Mouse (Mus musculus): ENCODE measurements around the gene Ascc1. TPM values are rescaled to one million over a fixed set of nuclear protein-coding genes. Genes with fewer than 3 reads are reported as not detected.

Ascc1 gene
- polyA plus RNA-seq, 1 experiment from 2014 or later = 14.7 TPM

GRCm38 (mm10) chr10:59969821-59970449, 32.7 kb upstream of the Ascc1 start:
- no peaks in the 10 kb centered on the region for H3K9me3 ChIP-seq (ENCODE audit: low read length)
- H3K4me1 ChIP-seq (ENCODE audit: insufficient read depth) = peaks cover 52% of the 10 kb centered on the region
- H3K27ac ChIP-seq (ENCODE audit: low read depth) = peak overlapping the region; percentile 89
- no peaks in the 10 kb centered on the region for H3K36me3 ChIP-seq (replicated peaks; ENCODE audit: insufficient read depth, low read length)
- ATAC-seq (peak; percentile 81), DNase-seq (peak; percentile 78)
- peak; percentile 95 for TF ChIP-seq EP300 (IDR thresholded peaks at IDR 0.05; ENCODE audit: low read depth)
- TF ChIP-seq CTCF (IDR thresholded peaks at IDR 0.05; ENCODE audit: low read depth) = no peak
- H3K4me3 ChIP-seq (ENCODE audit: low read depth, low read length) = peak overlapping the region; percentile 42
- peak overlapping the region; percentile 64 for H3K9ac ChIP-seq (replicated peaks)
- 2% methylated on average over 25 of the region's 25 CpGs for WGBS (ENCODE audit: insufficient replicate concordance)
- H3K27me3 ChIP-seq (ENCODE audit: insufficient read depth, low read length) = no peaks in the 10 kb centered on the region
- peak overlapping the region; percentile 59 for H3K4me2 ChIP-seq (ENCODE audit: low read depth, low read length)

GRCm38 (mm10) chr10:59970450-59971062, 32.0 kb upstream of the Ascc1 start:
- Histone ChIP-seq H3K4me1 (ENCODE audit: insufficient read depth) (peaks cover 55% of the 10 kb centered on the region), H3K27ac (ENCODE audit: low read depth) (peak overlapping the region; percentile 89), H3K36me3 (replicated peaks; ENCODE audit: insufficient read depth, low read length) (no peaks in the 10 kb centered on the region), H3K4me2 (ENCODE audit: low read depth, low read length) (peak overlapping the region; percentile 59), H3K27me3 (ENCODE audit: insufficient read depth, low read length) (no peaks in the 10 kb centered on the region), H3K9ac (replicated peaks) (peak overlapping the region; percentile 64), H3K4me3 (ENCODE audit: low read depth, low read length) (peak overlapping the region; percentile 42), H3K9me3 (ENCODE audit: low read length) (no peaks in the 10 kb centered on the region)
- ATAC-seq = no peak
- peak; percentile 15 for DNase-seq
- WGBS (ENCODE audit: insufficient replicate concordance) = 27% methylated on average over 6 of the region's 6 CpGs
- no peak for TF ChIP-seq EP300 (IDR thresholded peaks at IDR 0.05; ENCODE audit: low read depth)

- no peak overlapping the region for H3K4me3 ChIP-seq (ENCODE audit: low read depth, low read length)
- no peaks in the 10 kb centered on the region for H3K36me3 ChIP-seq (replicated peaks; ENCODE audit: insufficient read depth, low read length)
- no peak overlapping the region for H3K4me2 ChIP-seq (ENCODE audit: low read depth, low read length)
- ATAC-seq (no peak), DNase-seq (peak; percentile 10)
- H3K9ac ChIP-seq (replicated peaks) = no peak overlapping the region
- WGBS (ENCODE audit: insufficient replicate concordance) = 87% methylated on average over 8 of the region's 8 CpGs
- H3K27me3 ChIP-seq (ENCODE audit: insufficient read depth, low read length) = no peaks in the 10 kb centered on the region
- peaks cover 55% of the 10 kb centered on the region for H3K4me1 ChIP-seq (ENCODE audit: insufficient read depth)
- TF ChIP-seq CTCF (IDR thresholded peaks at IDR 0.05; ENCODE audit: low read depth) = no peak
- TF ChIP-seq EP300 (IDR thresholded peaks at IDR 0.05; ENCODE audit: low read depth) = no peak
- H3K27ac ChIP-seq (ENCODE audit: low read depth) = no peak overlapping the region
- no peaks in the 10 kb centered on the region for H3K9me3 ChIP-seq (ENCODE audit: low read length)
Observed at GRCm38 (mm10) chr10:59971813-59972212, 30.8 kb upstream of the Ascc1 start.

GRCm38 (mm10) chr10:59972534-59972933, 30.1 kb upstream of the Ascc1 start:
- 79% methylated on average over 2 of the region's 2 CpGs for WGBS (ENCODE audit: insufficient replicate concordance)
- DNase-seq = peak; percentile 57
- no peaks in the 10 kb centered on the region for H3K9me3 ChIP-seq (ENCODE audit: low read length)
- ATAC-seq = no peak
- no peaks in the 10 kb centered on the region for H3K36me3 ChIP-seq (replicated peaks; ENCODE audit: insufficient read depth, low read length)
- no peaks in the 10 kb centered on the region for H3K27me3 ChIP-seq (ENCODE audit: insufficient read depth, low read length)
- peak overlapping the region; percentile 91 for H3K27ac ChIP-seq (ENCODE audit: low read depth)
- no peak overlapping the region for H3K4me2 ChIP-seq (ENCODE audit: low read depth, low read length)
- peaks cover 55% of the 10 kb centered on the region for H3K4me1 ChIP-seq (ENCODE audit: insufficient read depth)
- no peak overlapping the region for H3K9ac ChIP-seq (replicated peaks)
- no peak overlapping the region for H3K4me3 ChIP-seq (ENCODE audit: low read depth, low read length)
- TF ChIP-seq CTCF (IDR thresholded peaks at IDR 0.05; ENCODE audit: low read depth) = no peak
- TF ChIP-seq EP300 (IDR thresholded peaks at IDR 0.05; ENCODE audit: low read depth) = peak; percentile 58; the same call in 1 of the 2 replicates

GRCm38 (mm10) chr10:59972999-59973398, 29.6 kb upstream of the Ascc1 start:
- no peak for DNase-seq
- no peak for TF ChIP-seq EP300 (IDR thresholded peaks at IDR 0.05; ENCODE audit: low read depth)
- TF ChIP-seq CTCF (IDR thresholded peaks at IDR 0.05; ENCODE audit: low read depth) = no peak
- WGBS (ENCODE audit: insufficient replicate concordance) = 69% methylated on average over 6 of the region's 6 CpGs
- Histone ChIP-seq H3K9ac (replicated peaks) (no peak overlapping the region), H3K27me3 (ENCODE audit: insufficient read depth, low read length) (no peaks in the 10 kb centered on the region), H3K27ac (ENCODE audit: low read depth) (peak overlapping the region; percentile 91), H3K4me2 (ENCODE audit: low read depth, low read length) (no peak overlapping the region), H3K4me3 (ENCODE audit: low read depth, low read length) (no peak overlapping the region), H3K9me3 (ENCODE audit: low read length) (no peaks in the 10 kb centered on the region), H3K4me1 (ENCODE audit: insufficient read depth) (peaks cover 58% of the 10 kb centered on the region), H3K36me3 (replicated peaks; ENCODE audit: insufficient read depth, low read length) (no peaks in the 10 kb centered on the region)
- no peak for ATAC-seq

GRCm38 (mm10) chr10:59973400-59973799, 29.2 kb upstream of the Ascc1 start:
- Histone ChIP-seq H3K4me1 (ENCODE audit: insufficient read depth) (peaks cover 62% of the 10 kb centered on the region), H3K4me3 (ENCODE audit: low read depth, low read length) (no peak overlapping the region), H3K4me2 (ENCODE audit: low read depth, low read length) (no peak overlapping the region), H3K27ac (ENCODE audit: low read depth) (peak overlapping the region; percentile 91), H3K36me3 (replicated peaks; ENCODE audit: insufficient read depth, low read length) (no peaks in the 10 kb centered on the region), H3K27me3 (ENCODE audit: insufficient read depth, low read length) (no peaks in the 10 kb centered on the region), H3K9ac (replicated peaks) (no peak overlapping the region), H3K9me3 (ENCODE audit: low read length) (no peaks in the 10 kb centered on the region)
- WGBS (ENCODE audit: insufficient replicate concordance) = 79% methylated on average over 4 of the region's 4 CpGs
- no peak for ATAC-seq
- TF ChIP-seq CTCF (IDR thresholded peaks at IDR 0.05; ENCODE audit: low read depth) (no peak), EP300 (IDR thresholded peaks at IDR 0.05; ENCODE audit: low read depth) (no peak)
- no peak for DNase-seq

Measured in liver, postnatal 0 days (tissue).